Mouse (Mus musculus): Measurements from ENCODE around the gene Fes. TPM values are rescaled to one million over a fixed set of nuclear protein-coding genes. Genes with fewer than 3 reads are reported as not detected.

Gene Fes
- polyA plus RNA-seq, 1 experiment = not detected

DNA sequence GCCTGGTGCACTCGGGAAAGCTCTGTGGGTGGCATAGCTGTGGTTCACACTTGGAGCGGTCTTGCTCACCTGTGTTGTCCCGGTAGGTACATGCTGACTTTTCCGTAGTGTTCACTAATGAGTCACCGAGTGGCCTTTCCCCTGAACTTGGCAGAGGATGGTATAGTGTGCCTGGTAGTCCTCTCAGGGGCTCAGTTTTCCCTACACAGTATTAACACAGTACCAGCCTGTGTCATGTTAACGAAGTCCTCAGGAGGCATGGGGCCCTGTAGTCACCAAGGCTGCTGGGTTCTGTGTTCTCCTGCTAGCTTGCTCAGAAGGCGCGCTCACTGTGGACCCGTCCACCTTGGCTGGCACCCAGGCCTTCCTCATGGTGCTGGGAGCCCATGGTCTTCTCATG lies 22.6 kb upstream of the Fes start:
- Histone ChIP-seq H3K4me1 (ENCODE audit: control insufficient read depth, insufficient read depth, low read length) (peaks cover 11% of the 10 kb centered on the region), H3K4me3 (ENCODE audit: insufficient read depth, low read depth, low read length) (no peak overlapping the region), H3K27ac (ENCODE audit: insufficient read depth, low read depth, low read length) (no peak overlapping the region)
- no peak for TF ChIP-seq CTCF (IDR thresholded peaks at IDR 0.05; ENCODE audit: insufficient read depth, low read depth, low read length)
- TF ChIP-seq POLR2A (IDR thresholded peaks at IDR 0.05; ENCODE audit: insufficient read depth, low read depth, low read length) = no peak
- WGBS = 72% methylated on average over 9 of the region's 9 CpGs

DNA sequence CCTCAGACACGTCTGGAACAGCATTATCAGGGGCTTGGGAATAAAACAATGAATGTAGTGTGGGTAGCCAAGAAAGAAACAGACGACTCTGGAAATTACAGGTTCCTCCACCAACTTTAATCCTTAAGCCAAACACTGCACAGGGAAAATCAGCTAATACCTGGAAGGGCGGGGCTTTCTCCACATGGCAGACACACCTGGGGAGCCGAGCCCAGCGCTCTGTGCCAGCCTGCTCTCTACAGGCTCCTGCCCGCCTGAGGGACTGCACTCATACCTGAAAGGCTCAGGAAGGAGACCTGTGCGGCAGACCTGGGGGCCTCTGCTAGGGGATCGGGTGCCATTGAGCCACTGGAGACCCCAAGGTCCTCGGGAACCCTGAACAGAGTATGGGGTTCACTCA lies 20.0 kb upstream of the Fes start:
- Histone ChIP-seq H3K27ac (ENCODE audit: insufficient read depth, low read depth, low read length) (no peak overlapping the region), H3K4me1 (ENCODE audit: control insufficient read depth, insufficient read depth, low read length) (peaks cover 19% of the 10 kb centered on the region), H3K4me3 (ENCODE audit: insufficient read depth, low read depth, low read length) (no peak overlapping the region)
- TF ChIP-seq CTCF (IDR thresholded peaks at IDR 0.05; ENCODE audit: insufficient read depth, low read depth, low read length) (no peak), POLR2A (IDR thresholded peaks at IDR 0.05; ENCODE audit: insufficient read depth, low read depth, low read length) (no peak)
- WGBS = 82% methylated on average over 9 of the region's 9 CpGs

DNA sequence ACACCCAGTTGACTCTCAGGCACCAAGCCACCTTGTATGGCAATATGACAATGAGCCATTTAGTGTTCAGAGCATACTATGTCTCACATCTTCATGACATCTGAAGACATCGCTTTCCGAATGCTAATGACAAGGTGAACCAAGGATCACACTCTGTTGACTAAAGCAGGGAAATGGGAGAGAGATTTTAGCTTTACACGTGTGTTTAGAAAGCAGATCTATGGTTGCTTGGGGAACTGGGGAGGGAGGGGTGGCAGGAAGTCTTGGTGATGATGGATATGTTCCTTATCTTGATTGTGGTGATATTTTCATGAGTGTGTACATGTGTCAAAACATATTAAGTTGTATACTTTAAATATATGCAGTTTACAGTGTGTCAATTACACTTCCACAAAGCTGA lies 18.4 kb upstream of the Fes start:
- peaks cover 21% of the 10 kb centered on the region for H3K4me1 ChIP-seq (ENCODE audit: control insufficient read depth, insufficient read depth, low read length)
- no peak overlapping the region for H3K27ac ChIP-seq (ENCODE audit: insufficient read depth, low read depth, low read length)
- 93% methylated on average over 3 of the region's 3 CpGs for WGBS
- no peak overlapping the region for H3K4me3 ChIP-seq (ENCODE audit: insufficient read depth, low read depth, low read length)
- no peak for TF ChIP-seq CTCF (IDR thresholded peaks at IDR 0.05; ENCODE audit: insufficient read depth, low read depth, low read length)
- no peak for TF ChIP-seq POLR2A (IDR thresholded peaks at IDR 0.05; ENCODE audit: insufficient read depth, low read depth, low read length)

DNA sequence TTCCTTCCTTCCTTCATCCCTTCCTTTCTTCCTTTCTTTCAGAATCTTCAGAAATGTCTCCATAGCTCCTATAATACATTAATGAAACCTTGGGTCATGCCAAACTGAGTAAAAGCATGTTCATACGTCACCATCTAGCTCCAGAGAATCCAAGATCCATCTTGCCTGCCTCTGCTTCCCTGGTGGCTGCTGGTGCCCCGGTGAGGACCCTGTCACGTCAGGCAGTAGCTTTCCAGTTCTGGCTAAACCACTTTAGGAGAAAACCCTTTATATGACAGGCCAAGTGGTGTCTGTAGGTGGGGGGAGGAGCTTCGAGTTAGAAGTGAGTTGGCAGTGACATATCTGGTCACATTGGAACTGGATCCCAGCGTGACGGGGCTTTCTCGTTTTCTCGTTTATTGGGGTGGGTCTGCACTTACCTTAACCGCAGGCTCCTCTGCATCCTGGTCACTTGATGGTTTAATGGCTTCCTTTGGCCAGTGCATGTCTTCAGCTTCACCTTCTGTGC lies 17.5 kb upstream of the Fes start, which contains the start of gene Furin:
TSS of gene Furin (minus strand) at position 249 of the 508 bp plus-strand sequence.
- H3K4me3 ChIP-seq (ENCODE audit: insufficient read depth, low read depth, low read length) = no peak within 1 kb of the TSS
- 80% methylated on average over 9 of the region's 9 CpGs for WGBS
- no peak for TF ChIP-seq CTCF (IDR thresholded peaks at IDR 0.05; ENCODE audit: insufficient read depth, low read depth, low read length)
- no peak for TF ChIP-seq POLR2A (IDR thresholded peaks at IDR 0.05; ENCODE audit: insufficient read depth, low read depth, low read length)
- H3K27ac ChIP-seq (ENCODE audit: insufficient read depth, low read depth, low read length) = no peak within 1 kb of the TSS
- peaks cover 28% of the 10 kb centered on the region for H3K4me1 ChIP-seq (ENCODE audit: control insufficient read depth, insufficient read depth, low read length)

DNA sequence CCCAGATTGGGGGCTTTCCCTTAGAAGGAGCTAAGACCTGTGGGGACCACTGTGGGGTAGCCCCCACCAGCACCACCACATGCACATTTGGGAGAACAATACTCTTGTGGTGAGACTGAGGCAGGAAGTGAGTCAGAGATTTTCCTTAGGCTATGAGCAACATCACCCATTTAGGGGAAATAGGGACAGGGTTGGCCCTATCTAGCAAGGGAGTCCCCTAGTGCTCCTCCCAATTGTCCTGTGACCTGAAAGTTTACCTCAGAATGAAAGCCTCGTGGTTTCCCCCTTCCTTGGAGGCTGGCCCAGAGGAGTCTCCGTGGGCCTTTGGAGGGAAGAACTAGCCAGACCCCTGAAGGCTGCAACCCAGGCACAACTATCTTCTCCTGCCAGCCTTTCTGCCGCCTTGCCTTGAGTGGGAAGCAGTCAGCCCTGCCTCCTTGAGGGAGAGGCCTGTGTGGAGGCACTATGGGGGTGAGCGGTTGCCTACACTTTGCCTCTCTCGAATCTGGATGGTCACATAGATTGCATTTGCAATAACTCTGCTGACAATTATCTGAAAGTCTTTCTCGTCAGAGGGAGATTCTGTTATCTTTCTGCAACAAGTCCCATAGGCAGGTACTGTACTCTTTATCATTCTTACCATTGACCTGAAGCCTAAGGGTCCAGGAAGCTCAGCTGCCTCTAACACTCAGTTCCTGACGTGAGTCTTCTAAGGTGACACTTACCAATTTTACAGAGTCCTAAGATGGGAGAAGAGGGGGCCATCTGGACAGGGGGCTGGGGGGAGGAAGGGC lies 16.6 kb upstream of the Fes start:
- H3K27ac ChIP-seq (ENCODE audit: insufficient read depth, low read depth, low read length) = no peak overlapping the region

DNA sequence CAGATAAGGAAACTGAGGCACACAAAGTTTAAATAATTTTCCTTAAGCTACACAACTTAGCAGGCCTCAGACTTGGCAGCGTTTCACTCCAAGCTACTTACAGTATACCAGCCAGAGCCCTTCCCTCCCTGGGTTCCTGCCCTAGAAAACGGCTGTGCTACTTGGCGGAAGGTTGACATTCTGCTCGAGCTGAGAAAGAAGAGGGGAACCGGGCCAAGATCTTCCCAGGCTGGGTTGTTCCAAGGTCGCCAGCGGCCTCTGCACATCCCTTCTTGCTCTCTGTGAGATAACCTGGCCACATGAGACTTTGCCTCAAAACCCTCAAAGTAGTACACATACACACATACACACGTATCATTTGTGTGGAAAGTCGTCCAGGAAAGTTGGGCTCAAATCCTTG lies 15.8 kb upstream of the Fes start:
- no peak overlapping the region for H3K4me3 ChIP-seq (ENCODE audit: insufficient read depth, low read depth, low read length)
- H3K27ac ChIP-seq (ENCODE audit: insufficient read depth, low read depth, low read length) = no peak overlapping the region

More for the DNA sequence above, 16.6 kb upstream of the Fes start:
- TF ChIP-seq POLR2A (IDR thresholded peaks at IDR 0.05; ENCODE audit: insufficient read depth, low read depth, low read length) (no peak), CTCF (IDR thresholded peaks at IDR 0.05; ENCODE audit: insufficient read depth, low read depth, low read length) (no peak)
- WGBS = 55% methylated on average over 7 of the region's 7 CpGs
- Histone ChIP-seq H3K4me1 (ENCODE audit: control insufficient read depth, insufficient read depth, low read length) (peaks cover 29% of the 10 kb centered on the region), H3K4me3 (ENCODE audit: insufficient read depth, low read depth, low read length) (no peak overlapping the region)

DNA sequence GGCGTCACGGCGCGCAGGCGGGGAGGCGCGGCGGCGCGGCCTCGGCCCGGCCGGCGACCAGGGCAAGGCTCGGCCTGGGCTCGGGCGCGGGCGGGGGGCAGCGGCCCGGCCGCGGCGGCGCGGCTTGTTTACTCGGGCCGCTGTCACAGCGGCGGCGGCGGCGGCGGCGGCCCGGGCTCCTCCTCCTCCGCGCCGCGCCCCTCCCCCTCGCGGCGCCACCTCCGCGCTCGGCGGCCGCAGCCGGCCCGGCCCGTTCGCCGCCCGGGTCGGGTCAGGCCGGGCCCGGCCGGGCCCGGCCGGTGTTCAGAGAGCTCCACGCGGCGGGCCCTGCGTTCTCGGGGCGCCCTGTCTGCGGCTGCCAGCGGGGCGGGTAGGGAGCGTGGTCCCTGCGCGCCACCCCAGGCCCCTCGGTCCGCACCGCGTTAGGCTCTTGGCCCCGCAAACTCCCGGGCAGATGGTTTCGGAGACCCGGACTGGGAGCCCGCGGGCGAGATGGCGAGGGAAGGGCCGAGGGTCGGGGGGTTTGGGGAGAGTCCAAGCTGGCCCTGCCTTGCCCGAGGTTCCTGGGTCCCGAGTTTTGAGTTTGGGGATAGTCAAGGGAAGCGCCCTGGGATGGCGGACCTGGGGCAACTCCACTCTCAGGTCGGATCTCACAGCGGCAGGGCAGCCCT lies 15.0 kb upstream of the Fes start:
- TF ChIP-seq POLR2A (IDR thresholded peaks at IDR 0.05; ENCODE audit: insufficient read depth, low read depth, low read length) = peak; percentile 41
- no peak for TF ChIP-seq CTCF (IDR thresholded peaks at IDR 0.05; ENCODE audit: insufficient read depth, low read depth, low read length)
- 18% methylated on average over 92 of the region's 92 CpGs for WGBS
- peak overlapping the region; percentile 87 for H3K4me3 ChIP-seq (ENCODE audit: insufficient read depth, low read depth, low read length)

More for the DNA sequence above, 15.8 kb upstream of the Fes start:
- WGBS = 30% methylated on average over 9 of the region's 9 CpGs
- peaks cover 34% of the 10 kb centered on the region for H3K4me1 ChIP-seq (ENCODE audit: control insufficient read depth, insufficient read depth, low read length)
- no peak for TF ChIP-seq POLR2A (IDR thresholded peaks at IDR 0.05; ENCODE audit: insufficient read depth, low read depth, low read length)
- no peak for TF ChIP-seq CTCF (IDR thresholded peaks at IDR 0.05; ENCODE audit: insufficient read depth, low read depth, low read length)

DNA sequence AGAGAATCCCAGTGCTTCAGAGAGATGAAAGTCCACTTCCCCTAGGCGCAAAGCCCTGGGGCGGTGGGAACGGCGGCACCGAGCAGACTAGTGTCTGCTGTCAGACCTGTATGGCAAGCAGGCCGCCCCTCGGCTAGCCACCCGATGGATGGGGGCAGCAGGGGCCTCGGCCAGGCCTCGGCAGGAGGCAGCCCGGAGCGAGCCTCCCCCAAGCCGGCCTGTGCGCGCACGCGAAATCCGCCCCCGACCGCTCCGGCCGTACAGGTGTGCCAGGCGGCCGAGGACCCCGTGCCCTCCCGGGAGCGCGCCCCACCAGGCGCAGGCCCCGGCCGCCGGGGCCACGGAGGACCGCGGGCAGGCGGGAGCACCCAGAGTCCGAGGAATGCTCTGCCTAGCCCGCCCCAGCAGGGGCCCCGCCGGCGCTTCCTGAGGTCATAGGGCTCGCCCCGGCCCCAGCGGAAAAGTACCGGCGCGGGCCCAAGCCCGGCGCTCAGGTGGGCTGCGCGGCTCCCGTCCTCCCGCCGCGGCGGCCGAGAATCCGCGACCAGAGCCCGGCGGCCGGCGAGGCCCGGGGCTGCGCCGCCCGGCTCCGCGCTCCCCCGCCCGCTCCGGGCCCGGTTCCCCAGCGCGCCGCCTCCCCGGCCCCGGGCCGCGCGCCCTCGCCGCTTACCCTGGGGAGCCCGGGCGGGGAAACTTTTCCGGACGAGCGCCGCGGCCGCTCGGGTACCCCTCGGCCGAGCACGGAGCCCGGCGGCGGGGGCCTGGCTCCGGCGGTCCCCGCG lies 14.3 kb upstream of the Fes start:
- 3% methylated on average over 102 of the region's 102 CpGs for WGBS
- no peak for TF ChIP-seq POLR2A (IDR thresholded peaks at IDR 0.05; ENCODE audit: insufficient read depth, low read depth, low read length)
- TF ChIP-seq CTCF (IDR thresholded peaks at IDR 0.05; ENCODE audit: insufficient read depth, low read depth, low read length) = no peak
- Histone ChIP-seq H3K4me3 (ENCODE audit: insufficient read depth, low read depth, low read length) (peak overlapping the region; percentile 87), H3K4me1 (ENCODE audit: control insufficient read depth, insufficient read depth, low read length) (peaks cover 44% of the 10 kb centered on the region), H3K27ac (ENCODE audit: insufficient read depth, low read depth, low read length) (peak overlapping the region; percentile 81)

More for the DNA sequence above, 15.0 kb upstream of the Fes start:
- Histone ChIP-seq H3K27ac (ENCODE audit: insufficient read depth, low read depth, low read length) (peak overlapping the region; percentile 79; the same call in 1 of the 2 replicates), H3K4me1 (ENCODE audit: control insufficient read depth, insufficient read depth, low read length) (peaks cover 42% of the 10 kb centered on the region)
